Mouse (Mus musculus) embryonic fibroblast, embryonic 13.5 days (primary cell): Measurements from ENCODE around the gene Cnp.
"Not testable (repeated sequence)": the region's sequence is repeated elsewhere in the genome, so short reads cannot be mapped to it uniquely, and the experiment has no call there.

Experiments used
- CTCF ChIP-seq: IDR thresholded peaks from 2 replicates; pipeline ENCODE4 v1.5.1; 2011; ENCODE audit warnings: mild to moderate bottlenecking, control low read depth, low read length, moderate library complexity, borderline replicate concordance; ENCODE audit not compliant: insufficient read depth
- POLR2A ChIP-seq: IDR thresholded peaks from 2 replicates; pipeline ENCODE4 v1.6.1; 2011; ENCODE audit warnings: low read depth, mild to moderate bottlenecking, control low read depth, low read length, moderate library complexity

DNA sequence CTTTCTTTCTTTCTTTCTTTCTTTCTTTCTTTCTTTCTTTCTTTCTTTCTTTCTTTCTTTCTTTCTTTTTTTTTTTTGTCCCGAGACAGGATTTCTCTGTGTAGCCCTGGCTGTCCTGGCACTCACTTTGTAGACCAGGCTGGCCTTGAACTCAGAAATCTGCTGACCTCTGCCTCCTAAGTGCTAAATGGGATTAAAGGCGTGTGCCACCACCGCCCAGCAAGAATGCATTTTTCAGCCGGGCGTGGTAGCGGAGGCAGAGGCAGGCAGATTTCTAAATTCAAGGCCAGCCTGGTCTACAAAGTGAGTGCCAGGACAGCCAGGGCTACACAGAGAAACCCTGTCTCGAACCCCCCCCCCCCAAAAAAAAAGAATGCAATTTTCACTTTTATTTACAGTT is 42.1 kb downstream of the Cnp start:
- TF ChIP-seq CTCF, POLR2A: not testable (repeated sequence)
